Mouse (Mus musculus) kidney, adult 2 months (tissue): Measurements from ENCODE around the gene Gal. TPM values are rescaled to one million over a fixed set of nuclear protein-coding genes. Genes with fewer than 3 reads are reported as not detected.

Source experiments
- DNase-seq: peaks from one replicate; pipeline ENCODE4 v3.0.0; 2021
- H3K27ac ChIP-seq: fragments of 200-500 bp; 2 replicates; pipeline ENCODE4 v1.5.1; 2012; ENCODE audit warnings: low read depth, low read length, control low read depth, inconsistent platforms; ENCODE audit not compliant: insufficient read depth
- H3K27me3 ChIP-seq: fragments of 200-500 bp; replicated peaks from 2 replicates; pipeline ENCODE4 v1.6.1; 2012; ENCODE audit warnings: mild to moderate bottlenecking, moderate library complexity, low read length, inconsistent platforms; ENCODE audit not compliant: control insufficient read depth, insufficient read depth
- H3K36me3 ChIP-seq: fragments of 200-500 bp; 2 replicates; pipeline ENCODE4 v1.6.1; 2012; ENCODE audit warnings: mild to moderate bottlenecking, moderate library complexity, low read length, inconsistent platforms; ENCODE audit not compliant: control insufficient read depth, insufficient read depth
- H3K4me1 ChIP-seq: fragments of 200-500 bp; 2 replicates; pipeline ENCODE4 v1.6.1; 2011; ENCODE audit warnings: low read length; ENCODE audit not compliant: control insufficient read depth, insufficient read depth
- H3K4me3 ChIP-seq: fragments of 200-500 bp; 2 replicates; pipeline ENCODE4 v1.5.1; 2011; ENCODE audit warnings: mild to moderate bottlenecking, low read depth, low read length, control low read depth; ENCODE audit not compliant: insufficient read depth
- CTCF ChIP-seq: fragments of 200-500 bp; conservative IDR thresholded peaks from 2 replicates; pipeline ENCODE4 v1.5.1; 2011; ENCODE audit warnings: low read depth, mild to moderate bottlenecking, control low read depth, low read length, moderate library complexity, mixed read lengths; ENCODE audit not compliant: insufficient read depth, insufficient read length
- POLR2A ChIP-seq: fragments of 200-500 bp; IDR thresholded peaks from one replicate; pipeline ENCODE4 v1.6.1; 2011; ENCODE audit warnings: low read depth, low read length, control low read depth
- WGBS: fragments of 180-500 bp; shearing (Covaris S2); methylation state at CpG from one replicate; pipeline ENCODE4 v1.1.7; 2018; 5-methylcytosine and 5-hydroxymethylcytosine counted together
- polyA plus RNA-seq: library from polyadenylated mRNA; depleted of rRNA; stranded (reverse); fragments of >200 nt; gene quantifications from 2 replicates; pipeline ENCODE4 v1.2.3, GENCODE M21; 2012

Gal gene
- polyA plus RNA-seq, 1 experiment: 0.78 TPM

- Histone ChIP-seq H3K36me3 (no peaks in the 10 kb centered on the region), H3K4me1 (no peaks in the 10 kb centered on the region), H3K27ac (no peak overlapping the region), H3K4me3 (no peak overlapping the region), H3K27me3 (no peaks in the 10 kb centered on the region)
- TF ChIP-seq POLR2A (no peak), CTCF (no peak)
- DNase-seq: no peak
- 72% methylated on average over 4 of the region's 4 CpGs for WGBS
These were observed 20.3 kb upstream of the Gal start for GRCm38 (mm10) chr19:3434641-3435040.

- no peaks in the 10 kb centered on the region for H3K27me3 ChIP-seq
- no peaks in the 10 kb centered on the region for H3K36me3 ChIP-seq
- DNase-seq: no peak
- no peak overlapping the region for H3K27ac ChIP-seq
- no peak overlapping the region for H3K4me3 ChIP-seq
- no peak for TF ChIP-seq POLR2A
- TF ChIP-seq CTCF: no peak
- H3K4me1 ChIP-seq: no peaks in the 10 kb centered on the region
- 39% methylated on average over 4 of the region's 4 CpGs for WGBS
These were observed 19.8 kb upstream of the Gal start for GRCm38 (mm10) chr19:3434124-3434523.

- no peaks in the 10 kb centered on the region for H3K4me1 ChIP-seq
- 75% methylated on average over 2 of the region's 2 CpGs for WGBS
- no peaks in the 10 kb centered on the region for H3K27me3 ChIP-seq
- no peaks in the 10 kb centered on the region for H3K36me3 ChIP-seq
- H3K27ac ChIP-seq: no peak overlapping the region
- no peak overlapping the region for H3K4me3 ChIP-seq
- no peak for TF ChIP-seq CTCF
- TF ChIP-seq POLR2A: no peak
- no peak for DNase-seq
These were observed 17.6 kb upstream of the Gal start for GRCm38 (mm10) chr19:3431969-3432368.

GRCm38 (mm10) chr19:3431066-3431465, 16.7 kb upstream of the Gal start:
- DNase-seq: no peak
- TF ChIP-seq CTCF (no peak), POLR2A (no peak)
- no peak overlapping the region for H3K4me3 ChIP-seq
- H3K36me3 ChIP-seq: no peaks in the 10 kb centered on the region
- H3K27me3 ChIP-seq: no peaks in the 10 kb centered on the region
- H3K4me1 ChIP-seq: no peaks in the 10 kb centered on the region
- WGBS: 70% methylated on average over 7 of the region's 7 CpGs
- no peak overlapping the region for H3K27ac ChIP-seq

GRCm38 (mm10) chr19:3429156-3429816, 14.9 kb upstream of the Gal start:
- WGBS: 65% methylated on average over 7 of the region's 7 CpGs
- no peaks in the 10 kb centered on the region for H3K27me3 ChIP-seq
- no peak for DNase-seq
- no peak overlapping the region for H3K27ac ChIP-seq
- no peaks in the 10 kb centered on the region for H3K4me1 ChIP-seq
- no peaks in the 10 kb centered on the region for H3K36me3 ChIP-seq
- no peak for TF ChIP-seq POLR2A
- TF ChIP-seq CTCF: no peak
- no peak overlapping the region for H3K4me3 ChIP-seq

GRCm38 (mm10) chr19:3428057-3428830, 13.9 kb upstream of the Gal start:
- DNase-seq: no peak
- no peak overlapping the region for H3K4me3 ChIP-seq
- no peaks in the 10 kb centered on the region for H3K27me3 ChIP-seq
- no peaks in the 10 kb centered on the region for H3K36me3 ChIP-seq
- no peak for TF ChIP-seq POLR2A
- TF ChIP-seq CTCF: no peak
- WGBS: 80% methylated on average over 15 of the region's 15 CpGs
- H3K4me1 ChIP-seq: no peaks in the 10 kb centered on the region
- H3K27ac ChIP-seq: no peak overlapping the region

- TF ChIP-seq CTCF: no peak
- TF ChIP-seq POLR2A: no peak
- Histone ChIP-seq H3K27me3 (no peaks in the 10 kb centered on the region), H3K27ac (no peak overlapping the region), H3K36me3 (no peaks in the 10 kb centered on the region), H3K4me3 (no peak overlapping the region), H3K4me1 (no peaks in the 10 kb centered on the region)
- WGBS: 77% methylated on average over 2 of the region's 2 CpGs
- no peak for DNase-seq
These were observed 9.9 kb upstream of the Gal start for GRCm38 (mm10) chr19:3424214-3424613.
